Mouse (Mus musculus): ENCODE measurements around the gene Rdh5.

Rdh5 gene

DNA sequence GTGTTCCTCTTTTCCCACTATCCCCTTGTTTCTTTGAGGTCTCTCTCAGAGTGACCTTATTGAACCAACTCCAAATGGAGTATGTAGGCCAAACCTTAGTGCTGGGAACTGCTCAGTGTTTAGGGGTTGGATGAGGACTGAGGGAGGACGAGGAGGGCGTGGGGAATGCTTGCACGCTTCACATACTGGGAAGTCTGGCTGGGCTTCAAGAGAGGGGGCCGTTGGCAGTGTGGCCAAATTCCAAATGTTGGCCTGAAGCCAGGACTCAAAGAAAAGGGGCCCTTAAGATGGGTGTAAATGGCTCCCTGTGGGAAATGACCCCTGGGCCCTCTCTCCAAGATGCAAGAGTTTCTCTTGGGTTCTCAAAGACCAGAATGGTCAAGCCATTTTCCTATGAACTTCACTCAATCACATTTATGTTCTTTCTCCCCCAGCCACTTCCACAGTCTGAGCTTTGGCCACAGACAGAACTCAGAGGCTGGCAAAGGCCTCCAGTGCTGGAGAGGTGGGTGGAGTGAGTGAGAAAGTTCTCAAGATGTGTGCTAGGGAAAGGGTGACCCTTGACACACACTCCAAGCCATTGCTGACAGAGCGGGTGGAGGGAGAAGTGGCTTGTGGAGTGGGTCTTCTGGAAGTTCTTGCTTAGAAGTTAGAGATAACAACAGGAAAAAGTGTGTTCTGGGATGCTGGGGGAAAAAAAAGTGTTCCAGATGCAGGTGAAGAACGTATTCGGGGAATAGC is 7.1 kb upstream of the Rdh5 start:
- DNase-seq: peak; percentile 5

DNA sequence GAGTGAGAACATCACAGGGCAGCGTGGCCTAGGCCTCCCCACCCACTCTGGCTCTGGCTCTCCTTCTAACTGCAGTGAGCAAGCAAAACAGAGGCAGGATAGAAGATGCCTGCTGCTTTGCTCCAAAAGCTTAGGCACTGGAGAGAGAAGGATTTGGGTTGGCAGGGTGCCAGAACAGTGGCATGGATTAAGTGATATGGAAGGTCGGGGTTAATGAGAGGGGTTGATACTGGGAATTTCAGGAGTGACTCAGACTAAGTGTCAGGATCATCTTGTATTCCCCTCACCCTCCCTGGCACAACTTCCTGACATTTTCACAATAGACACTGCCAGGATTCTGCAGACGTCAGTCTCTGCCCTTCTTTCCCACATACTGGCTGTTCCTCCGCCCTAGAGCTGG is 5.7 kb upstream of the Rdh5 start:
- no peak for DNase-seq

- DNase-seq: no peak
Measured at GRCm38 (mm10) chr10:128923935-128924334, 1.2 kb upstream of the Rdh5 start, which contains the start of gene Bloc1s1. Gene Bloc1s1, minus strand, starts transcription at chr10:128924035.

- DNase-seq: peak; percentile 96
Measured at GRCm38 (mm10) chr10:128923013-128923691, 464 bp upstream of the Rdh5 start.

DNA sequence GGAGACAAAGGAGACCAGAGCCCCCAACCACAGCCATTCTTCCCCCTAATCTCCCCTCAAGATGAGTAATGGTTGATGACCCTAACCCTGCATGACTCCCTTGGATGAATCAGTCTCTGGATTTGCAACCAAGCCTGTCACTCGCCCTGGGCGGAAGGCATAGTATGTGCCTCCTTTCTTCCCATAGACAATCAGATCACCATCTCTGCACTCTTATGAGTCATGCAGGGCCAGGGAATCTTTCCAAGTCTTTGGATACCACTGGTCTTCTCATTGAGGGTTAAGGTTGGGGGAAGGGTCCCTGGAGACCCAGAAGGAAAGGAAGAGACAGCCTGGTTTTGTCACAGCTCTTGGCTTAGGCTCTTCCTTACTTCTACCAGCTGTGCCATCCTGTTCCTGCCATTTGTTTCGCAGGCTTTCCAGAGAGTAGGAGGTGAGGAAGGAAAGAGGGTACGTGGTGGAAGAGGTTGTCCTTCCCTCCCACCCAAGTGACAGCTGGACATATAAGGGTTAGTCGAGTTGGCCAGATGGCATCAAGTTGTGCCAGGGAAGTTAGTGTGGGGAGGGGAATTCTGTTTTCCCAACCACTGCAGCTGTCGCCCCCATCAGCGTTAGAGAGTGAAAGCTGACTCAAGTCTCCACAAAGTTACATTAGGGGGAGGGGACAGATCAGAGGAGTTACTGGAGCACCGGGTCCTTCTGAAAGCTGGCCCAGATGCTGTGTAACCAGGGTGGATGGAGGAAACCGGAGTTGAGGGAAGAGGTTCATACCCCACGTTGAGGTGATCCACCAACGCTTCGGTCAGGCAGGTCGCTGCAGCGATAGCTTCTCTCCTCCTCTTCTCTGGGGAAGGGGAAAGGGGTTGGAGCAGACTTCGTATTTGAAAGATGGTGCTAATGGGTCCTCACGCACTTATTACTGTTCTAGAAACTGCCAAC is 536 bp downstream of the Rdh5 start:
- no peak for DNase-seq

DNA sequence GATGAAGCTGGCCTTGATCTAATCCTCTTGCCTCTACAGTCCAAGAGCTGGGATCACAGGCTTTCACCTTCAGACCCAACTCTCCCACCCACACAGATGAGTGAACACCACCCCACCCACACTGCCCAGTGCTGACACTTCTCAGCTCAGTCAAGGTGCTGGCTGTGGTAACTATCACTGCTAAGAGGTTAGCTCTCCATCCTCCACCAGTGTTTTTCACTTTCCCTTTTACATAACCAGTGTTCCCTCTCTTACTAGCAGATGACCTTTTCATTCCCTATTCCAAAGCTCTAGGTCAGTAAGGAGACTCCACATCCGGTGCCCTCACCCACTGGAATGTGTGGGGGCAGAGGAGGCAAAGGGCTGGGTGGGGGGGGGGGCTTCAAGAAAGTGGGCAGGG is 1.4 kb downstream of the Rdh5 start:
- no peak for DNase-seq

- DNase-seq: no peak
Measured at GRCm38 (mm10) chr10:128920736-128921161, 1.9 kb downstream of the Rdh5 start.

DNA sequence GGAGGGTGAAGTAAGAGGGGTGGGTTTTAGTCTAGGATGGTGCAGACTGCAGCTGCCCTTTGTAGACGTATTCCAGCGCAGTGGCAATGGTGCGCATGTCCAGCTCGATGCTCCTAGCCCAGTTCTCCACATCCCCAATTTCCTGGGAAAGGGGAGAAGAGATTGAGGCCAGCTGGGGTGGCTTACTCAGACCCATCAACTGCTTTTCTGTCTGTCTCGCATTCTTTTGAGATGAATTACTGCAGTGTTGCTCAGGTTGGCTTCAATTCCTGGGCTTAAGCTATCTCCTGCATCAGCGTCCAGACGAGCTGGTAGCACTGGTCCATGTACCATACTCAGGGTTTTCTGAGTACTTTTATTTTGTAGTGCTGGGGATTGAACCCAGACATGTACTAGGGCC is 2.7 kb downstream of the Rdh5 start:
- no peak for DNase-seq

DNA sequence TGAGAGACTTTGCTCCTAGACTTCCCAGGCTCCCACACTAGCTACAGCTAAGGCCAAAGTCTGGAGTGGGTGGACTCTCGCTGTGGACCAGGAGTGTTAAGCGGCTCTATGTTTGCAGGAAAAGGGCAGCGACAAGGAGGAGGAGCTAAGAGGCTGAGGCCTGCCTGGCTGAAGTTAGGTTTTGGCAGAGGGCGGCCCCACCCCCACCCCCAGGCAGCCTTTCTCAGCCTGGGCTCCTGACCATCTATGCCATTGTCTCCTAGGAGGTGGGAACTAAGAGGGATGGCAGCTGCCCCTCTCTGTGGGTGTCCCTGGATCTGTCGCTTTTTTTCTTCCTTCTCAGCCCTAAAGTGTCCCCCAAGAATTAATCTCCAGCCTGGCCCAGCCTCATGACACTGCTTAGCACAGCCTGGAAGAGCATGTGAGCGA is 3.5 kb downstream of the Rdh5 start:
- no peak for DNase-seq

DNA sequence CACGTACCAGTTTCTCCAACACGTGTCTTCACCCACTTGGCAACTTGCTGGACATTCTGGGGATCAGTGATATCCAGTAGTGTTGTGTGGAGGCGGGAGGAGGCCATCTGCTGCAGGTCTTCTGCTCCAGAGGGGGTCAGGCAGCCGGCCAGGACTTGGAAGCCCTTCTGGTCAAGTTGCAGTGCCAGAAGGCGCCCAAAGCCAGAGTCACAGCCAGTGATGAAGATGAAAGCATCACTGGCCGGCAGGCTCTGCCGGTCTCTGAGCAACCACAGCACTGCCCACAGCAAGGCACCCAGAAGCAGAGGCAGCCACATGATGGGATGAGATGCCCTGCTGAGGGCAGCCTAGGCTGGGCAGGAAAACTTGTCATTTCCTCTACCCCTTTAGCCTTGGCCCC is 4.4 kb downstream of the Rdh5 start:
- DNase-seq: no peak

- no peak for DNase-seq
Measured at GRCm38 (mm10) chr10:128917400-128917799, 5.3 kb downstream of the Rdh5 start.

GRCm38 (mm10) chr10:128916665-128917064 is 6.0 kb downstream of the Rdh5 start:
- no peak for DNase-seq

DNA sequence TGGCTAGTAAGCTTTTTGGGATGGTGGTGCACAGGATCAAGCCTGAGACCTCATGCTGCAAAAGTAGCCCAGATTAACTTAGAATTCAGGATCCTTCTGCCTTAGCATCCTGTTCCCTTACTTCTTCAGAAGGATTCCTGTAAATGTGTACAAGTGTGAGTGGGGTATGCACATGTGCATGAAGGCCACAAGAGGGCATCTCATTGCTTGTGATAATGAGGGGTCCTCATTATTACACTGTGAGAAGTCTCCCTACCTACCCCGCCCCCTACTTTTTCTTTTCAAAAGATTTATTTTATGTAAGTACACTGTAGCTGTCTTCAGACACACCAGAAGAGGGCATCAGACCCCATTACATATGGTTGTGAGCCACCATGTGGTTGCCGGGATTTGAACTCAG is 7.1 kb downstream of the Rdh5 start:
- DNase-seq: no peak

GRCm38 (mm10) chr10:128913696-128914095 is 9.0 kb downstream of the Rdh5 start:
- DNase-seq: peak; percentile 25

GRCm38 (mm10) chr10:128913219-128913618 is 9.5 kb downstream of the Rdh5 start:
- DNase-seq: peak; percentile 92

DNA sequence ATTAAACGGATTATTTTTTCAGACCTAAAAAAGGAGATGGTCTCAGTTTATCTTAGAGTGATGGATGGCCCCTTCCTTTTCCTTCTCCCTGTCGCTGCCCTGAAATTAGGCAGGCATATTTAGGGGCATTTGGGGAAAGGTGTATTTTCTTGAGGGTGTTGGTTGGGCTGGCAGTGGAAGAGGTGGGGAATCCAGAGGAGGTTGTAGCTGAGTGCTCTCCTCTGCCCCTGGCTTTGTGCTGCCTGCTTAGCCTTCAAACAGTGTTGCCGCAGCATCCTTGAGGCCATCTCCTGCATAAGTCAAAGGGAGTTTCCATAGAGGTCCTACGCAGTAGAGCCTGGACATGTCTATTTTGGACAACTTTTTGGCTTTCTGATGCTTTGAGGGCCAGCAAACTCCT is 9.9 kb downstream of the Rdh5 start:
- no peak for DNase-seq

DNA sequence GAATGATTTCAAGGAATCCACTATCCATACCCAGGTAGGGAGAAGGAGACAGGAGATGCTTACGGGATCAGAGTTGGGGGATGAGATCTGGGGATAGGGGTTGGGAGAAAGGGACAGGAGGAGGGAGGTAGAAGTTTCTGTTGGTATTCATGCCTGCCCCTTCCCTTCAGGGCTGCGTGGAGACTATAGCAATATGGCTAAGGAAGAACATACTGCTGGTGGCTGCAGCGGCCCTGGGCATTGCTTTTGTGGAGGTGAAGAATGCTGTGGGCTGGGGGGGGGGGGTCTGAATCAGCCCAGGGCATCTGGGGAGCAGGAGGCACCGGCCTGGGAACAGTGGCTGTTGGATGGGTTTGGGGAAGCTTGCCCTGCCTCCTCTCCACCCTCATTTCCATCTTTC is 10.4 kb downstream of the Rdh5 start:
- no peak for DNase-seq

DNA sequence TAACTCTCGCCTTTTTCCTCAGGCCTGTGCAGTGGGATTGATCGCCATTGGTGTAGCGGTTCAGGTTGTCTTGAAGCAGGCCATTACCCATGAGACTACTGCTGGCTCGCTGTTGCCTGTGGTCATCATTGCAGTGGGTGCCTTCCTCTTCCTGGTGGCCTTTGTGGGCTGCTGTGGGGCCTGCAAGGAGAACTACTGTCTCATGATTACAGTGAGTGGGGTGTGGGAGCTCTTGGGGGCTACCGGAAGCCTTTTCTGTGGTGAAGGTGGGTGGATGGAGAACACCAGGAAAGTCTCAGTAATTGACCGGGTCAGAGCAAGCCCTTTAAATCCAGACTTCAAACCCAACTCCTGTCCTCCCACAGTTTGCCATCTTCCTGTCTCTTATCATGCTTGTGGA is 11.3 kb downstream of the Rdh5 start:
- DNase-seq: no peak

GRCm38 (mm10) chr10:128910066-128910841 is 12.4 kb downstream of the Rdh5 start:
- no peak for DNase-seq

GRCm38 (mm10) chr10:128909567-128910028 is 13.1 kb downstream of the Rdh5 start:
- peak; percentile 49 for DNase-seq

DNA sequence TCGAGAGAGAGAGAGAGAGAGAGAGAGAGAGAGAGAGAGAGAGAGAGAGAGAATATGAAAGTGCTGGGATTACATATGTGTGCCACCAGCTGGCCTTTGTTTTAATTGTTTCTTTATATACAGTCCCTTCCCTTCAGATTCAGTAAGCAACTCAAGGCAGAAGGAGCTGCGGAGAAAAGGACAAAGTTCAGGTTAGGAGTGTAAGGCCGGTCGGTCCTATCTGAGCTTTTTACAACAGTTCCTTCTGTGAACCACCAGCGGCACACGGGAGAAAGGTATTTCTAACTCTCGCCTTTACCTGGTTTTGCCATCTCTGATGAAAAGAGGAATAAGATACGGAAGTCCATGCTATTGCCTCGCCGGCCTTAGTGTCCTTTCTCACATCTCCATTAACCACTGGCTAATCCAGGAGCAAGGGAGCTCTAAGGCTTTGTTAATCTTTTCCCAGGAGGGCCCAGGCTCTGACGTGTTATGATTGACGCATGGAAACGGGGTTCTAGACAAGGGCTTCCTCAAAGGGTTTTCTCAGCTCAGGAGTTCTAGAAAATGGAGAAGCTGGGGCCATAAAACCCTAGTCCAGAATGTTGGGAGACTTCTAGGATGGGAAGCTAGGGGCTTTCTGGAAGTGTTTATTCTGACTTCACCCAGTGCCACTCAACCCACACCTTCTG is 13.8 kb downstream of the Rdh5 start:
- no peak for DNase-seq

- no peak for DNase-seq
Measured at GRCm38 (mm10) chr10:128904812-128905211, 17.9 kb downstream of the Rdh5 start.

Measured in thymus, postnatal 4 days (tissue).